Mouse (Mus musculus) intestine, embryonic 15.5 days (tissue): ENCODE measurements around the gene Nfic. TPM values are rescaled to one million over a fixed set of nuclear protein-coding genes. Genes with fewer than 3 reads are reported as not detected.

ENCODE experiments used
- ATAC-seq: fragments of 200-750 bp; cut with Nextera tagmentation; 2 replicates; pipeline ENCODE4 v1.8.0; 2017; ENCODE audit warnings: moderate TSS enrichment, moderate library complexity
- H3K27ac ChIP-seq: fragments of 300-500 bp; sonication (generic); 2 replicates; pipeline ENCODE4 v1.5.1; 2015; ENCODE audit warnings: mild to moderate bottlenecking, inconsistent platforms
- H3K27me3 ChIP-seq: fragments of 300-500 bp; sonication (generic); replicated peaks from 2 replicates; pipeline ENCODE4 v1.6.1; 2015; ENCODE audit warnings: inconsistent platforms
- H3K36me3 ChIP-seq: fragments of 300-500 bp; sonication (generic); 2 replicates; pipeline ENCODE4 v1.6.1; 2015; ENCODE audit warnings: inconsistent platforms
- H3K4me1 ChIP-seq: fragments of 300-500 bp; sonication (generic); replicated peaks from 2 replicates; pipeline ENCODE4 v1.6.1; 2015; ENCODE audit warnings: inconsistent platforms
- H3K4me2 ChIP-seq: fragments of 300-500 bp; sonication (generic); replicated peaks from 2 replicates; pipeline ENCODE4 v1.6.1; 2015; ENCODE audit warnings: mild to moderate bottlenecking, inconsistent platforms
- H3K4me3 ChIP-seq: fragments of 300-500 bp; sonication (generic); replicated peaks from 2 replicates; pipeline ENCODE4 v1.5.1; 2015; ENCODE audit warnings: inconsistent platforms
- H3K9ac ChIP-seq: fragments of 300-500 bp; sonication (generic); 2 replicates; pipeline ENCODE4 v1.6.1; 2015; ENCODE audit warnings: inconsistent platforms
- H3K9me3 ChIP-seq: fragments of 300-500 bp; sonication (generic); 2 replicates; pipeline ENCODE4 v1.6.1; 2016; ENCODE audit warnings: inconsistent platforms
- WGBS: fragments of 180-500 bp; shearing (Covaris S2); methylation state at CpG from one replicate; pipeline ENCODE4 v1.1.7; 2015; 5-methylcytosine and 5-hydroxymethylcytosine counted together
- polyA plus RNA-seq: library from polyadenylated mRNA; unstranded; fragments of >200 nt; fragmentation: Nextera tagmentation; extraction: Ambion mirVana; gene quantifications from 2 replicates; pipeline ENCODE4 v1.2.1, GENCODE M21; 2015

Nfic gene
- polyA plus RNA-seq, 1 experiment from 2014 or later, result 52.8 TPM

- Histone ChIP-seq H3K4me2 (peak within 1 kb of the TSS; percentile 85), H3K4me3 (peak within 1 kb of the TSS; percentile 46), H3K27me3 (peaks cover 23% of the 10 kb centered on the region), H3K9ac (peak within 1 kb of the TSS; percentile 55), H3K36me3 (peaks cover 10% of the 10 kb centered on the region; the same call in 1 of the 2 replicates), H3K9me3 (no peaks in the 10 kb centered on the region), H3K4me1 (0 out of 2 replicates have a peak, but pooled peaks cover 8% of the 10 kb centered on the region), H3K27ac (no peak within 1 kb of the TSS)
- peak; percentile 82 for ATAC-seq
- under 1% methylated on average over 36 of the region's 36 CpGs for WGBS
Measured at GRCm38 (mm10) chr10:81482533-81482889, 27.1 kb upstream of the Nfic start, which contains the start of gene Celf5. Celf5 (minus strand) TSS chr10:81482709.

GRCm38 (mm10) chr10:81481605-81482532 is 26.4 kb upstream of the Nfic start:
- no peaks in the 10 kb centered on the region for H3K9me3 ChIP-seq
- peak overlapping the region; percentile 55 for H3K9ac ChIP-seq
- 3% methylated on average over 35 of the region's 35 CpGs for WGBS
- H3K4me1 ChIP-seq, result 0 out of 2 replicates have a peak, but pooled peaks cover 8% of the 10 kb centered on the region
- H3K27me3 ChIP-seq, result peaks cover 28% of the 10 kb centered on the region
- H3K27ac ChIP-seq, result no peak overlapping the region
- peak; percentile 24 for ATAC-seq
- peak overlapping the region; percentile 46 for H3K4me3 ChIP-seq
- peak overlapping the region; percentile 85 for H3K4me2 ChIP-seq
- peaks cover 4% of the 10 kb centered on the region; the same call in 1 of the 2 replicates for H3K36me3 ChIP-seq

GRCm38 (mm10) chr10:81474461-81474860 is 19.0 kb upstream of the Nfic start:
- H3K4me3 ChIP-seq, result no peak overlapping the region
- no peaks in the 10 kb centered on the region; the same call in 1 of the 2 replicates for H3K4me1 ChIP-seq
- ATAC-seq, result no peak
- H3K27me3 ChIP-seq, result peaks cover 59% of the 10 kb centered on the region
- no peaks in the 10 kb centered on the region for H3K9me3 ChIP-seq
- WGBS, result 78% methylated on average over 10 of the region's 10 CpGs
- H3K27ac ChIP-seq, result no peak overlapping the region
- H3K4me2 ChIP-seq, result no peak overlapping the region
- no peak overlapping the region for H3K9ac ChIP-seq
- no peaks in the 10 kb centered on the region for H3K36me3 ChIP-seq

- H3K36me3 ChIP-seq, result no peaks in the 10 kb centered on the region
- H3K4me2 ChIP-seq, result no peak overlapping the region
- no peaks in the 10 kb centered on the region; the same call in 1 of the 2 replicates for H3K4me1 ChIP-seq
- H3K9me3 ChIP-seq, result no peaks in the 10 kb centered on the region
- H3K9ac ChIP-seq, result no peak overlapping the region
- 4% methylated on average over 22 of the region's 22 CpGs for WGBS
- H3K4me3 ChIP-seq, result no peak overlapping the region
- peaks cover 59% of the 10 kb centered on the region for H3K27me3 ChIP-seq
- no peak overlapping the region for H3K27ac ChIP-seq
- ATAC-seq, result no peak
Measured at GRCm38 (mm10) chr10:81473003-81473451, 17.6 kb upstream of the Nfic start.

GRCm38 (mm10) chr10:81472403-81473002 is 17.1 kb upstream of the Nfic start:
- Histone ChIP-seq H3K27me3 (peaks cover 63% of the 10 kb centered on the region), H3K9me3 (no peaks in the 10 kb centered on the region), H3K27ac (no peak overlapping the region), H3K4me1 (no peaks in the 10 kb centered on the region; the same call in 1 of the 2 replicates), H3K36me3 (no peaks in the 10 kb centered on the region), H3K9ac (no peak overlapping the region), H3K4me3 (no peak overlapping the region), H3K4me2 (no peak overlapping the region)
- ATAC-seq, result no peak
- WGBS, result 7% methylated on average over 18 of the region's 18 CpGs

GRCm38 (mm10) chr10:81470454-81470853 is 15.0 kb upstream of the Nfic start:
- H3K4me1 ChIP-seq, result peaks cover 2% of the 10 kb centered on the region; the same call in 1 of the 2 replicates
- H3K4me3 ChIP-seq, result no peak overlapping the region
- no peaks in the 10 kb centered on the region for H3K36me3 ChIP-seq
- H3K27ac ChIP-seq, result no peak overlapping the region
- WGBS, result 46% methylated on average over 18 of the region's 18 CpGs
- H3K9ac ChIP-seq, result no peak overlapping the region
- no peaks in the 10 kb centered on the region for H3K9me3 ChIP-seq
- no peak overlapping the region for H3K4me2 ChIP-seq
- no peak for ATAC-seq
- peaks cover 70% of the 10 kb centered on the region for H3K27me3 ChIP-seq

- Histone ChIP-seq H3K36me3 (no peaks in the 10 kb centered on the region), H3K4me2 (no peak overlapping the region), H3K9me3 (no peaks in the 10 kb centered on the region), H3K9ac (no peak overlapping the region), H3K4me3 (no peak overlapping the region), H3K27me3 (peaks cover 70% of the 10 kb centered on the region), H3K4me1 (peaks cover 5% of the 10 kb centered on the region; the same call in 1 of the 2 replicates), H3K27ac (no peak overlapping the region)
- no peak for ATAC-seq
- 83% methylated on average over 5 of the region's 5 CpGs for WGBS
Measured at GRCm38 (mm10) chr10:81469253-81469652, 13.8 kb upstream of the Nfic start.

- Histone ChIP-seq H3K4me1 (peaks cover 7% of the 10 kb centered on the region; the same call in 1 of the 2 replicates), H3K36me3 (no peaks in the 10 kb centered on the region), H3K4me3 (no peak overlapping the region), H3K27me3 (peaks cover 70% of the 10 kb centered on the region), H3K9me3 (no peaks in the 10 kb centered on the region), H3K27ac (no peak overlapping the region), H3K4me2 (no peak overlapping the region), H3K9ac (no peak overlapping the region)
- ATAC-seq, result no peak
- 85% methylated on average over 16 of the region's 16 CpGs for WGBS
Measured at GRCm38 (mm10) chr10:81467670-81468235, 12.3 kb upstream of the Nfic start.

- Histone ChIP-seq H3K4me1 (peaks cover 7% of the 10 kb centered on the region; the same call in 1 of the 2 replicates), H3K27ac (no peak overlapping the region), H3K4me2 (no peak overlapping the region), H3K9ac (no peak overlapping the region), H3K36me3 (no peaks in the 10 kb centered on the region), H3K4me3 (no peak overlapping the region), H3K9me3 (no peaks in the 10 kb centered on the region), H3K27me3 (peaks cover 71% of the 10 kb centered on the region)
- WGBS, result 56% methylated on average over 14 of the region's 14 CpGs
- no peak for ATAC-seq
Measured at GRCm38 (mm10) chr10:81466881-81467280, 11.4 kb upstream of the Nfic start.

- ATAC-seq, result no peak
- Histone ChIP-seq H3K4me1 (peaks cover 7% of the 10 kb centered on the region; the same call in 1 of the 2 replicates), H3K9ac (no peak overlapping the region), H3K4me3 (no peak overlapping the region), H3K4me2 (no peak overlapping the region), H3K9me3 (no peaks in the 10 kb centered on the region), H3K36me3 (no peaks in the 10 kb centered on the region), H3K27me3 (peaks cover 72% of the 10 kb centered on the region), H3K27ac (no peak overlapping the region)
- WGBS, result 71% methylated on average over 2 of the region's 2 CpGs
Measured at GRCm38 (mm10) chr10:81466066-81466465, 10.6 kb upstream of the Nfic start.

- H3K36me3 ChIP-seq, result no peaks in the 10 kb centered on the region
- H3K9ac ChIP-seq, result no peak overlapping the region
- H3K4me1 ChIP-seq, result peaks cover 7% of the 10 kb centered on the region; the same call in 1 of the 2 replicates
- H3K9me3 ChIP-seq, result no peaks in the 10 kb centered on the region
- WGBS, result 0% methylated on average over 5 of the region's 5 CpGs
- H3K27me3 ChIP-seq, result peaks cover 74% of the 10 kb centered on the region
- H3K4me2 ChIP-seq, result peak overlapping the region; percentile 59
- ATAC-seq, result peak; percentile 72
- H3K4me3 ChIP-seq, result no peak overlapping the region
- no peak overlapping the region for H3K27ac ChIP-seq
Measured at GRCm38 (mm10) chr10:81465265-81465645, 9.8 kb upstream of the Nfic start.
